Mouse (Mus musculus) erythroblast, embryonic 14.5 days (primary cell): ENCODE data around the gene Pnpla7.

Experiments
- GATA1 ChIP-seq: IDR thresholded peaks from 2 replicates; pipeline ENCODE4 v1.6.1; 2012; ENCODE audit warnings: low read length, inconsistent platforms, mixed read lengths
- TAL1 ChIP-seq: IDR thresholded peaks from 3 replicates; pipeline ENCODE4 v1.6.1; 2012; ENCODE audit warnings: low read length, inconsistent platforms, mixed read lengths

- TF ChIP-seq GATA1 (no peak), TAL1 (no peak)
These were observed 728 bp upstream of the Pnpla7 start, which contains the start of gene Mrpl41 for GRCm38 (mm10) chr2:24974906-24975703.
